Mouse (Mus musculus): ENCODE results near the gene Smarcc2.

GRCm38 (mm10) chr10:128538340-128538870, 79.4 kb downstream of the Smarcc2 start:
- TF ChIP-seq CTCF (IDR thresholded peaks at IDR 0.05), result no peak
- TF ChIP-seq EP300 (IDR thresholded peaks at IDR 0.05), result no peak
